Mouse (Mus musculus) left cerebral cortex, postnatal 14 days (tissue): ENCODE measurements around the gene P2ry6. TPM values are rescaled to one million over a fixed set of nuclear protein-coding genes. Genes with fewer than 3 reads are reported as not detected.

ENCODE experiments used
- DNase-seq, 2 experiments: peaks; one replicate each; pipeline ENCODE4 v3.0.0; 2021 to 2022; ENCODE audit warnings: low spot score in 2 of 2, mixed read lengths in 1 of 2
- intact Hi-C: fragments of 180-260 bp; cut with DNase I; formaldehyde crosslinking; loops from one replicate; pipeline ENCODE4 v1.15.1; 2025
- total RNA-seq, 2 experiments: library from RNA; stranded (reverse); gene quantifications; 2 replicates each; pipeline ENCODE4 v1.2.3; 2021

P2ry6 gene
- total RNA-seq, 2 experiments from 2014 or later: 4.2 to 4.3 TPM

DNA sequence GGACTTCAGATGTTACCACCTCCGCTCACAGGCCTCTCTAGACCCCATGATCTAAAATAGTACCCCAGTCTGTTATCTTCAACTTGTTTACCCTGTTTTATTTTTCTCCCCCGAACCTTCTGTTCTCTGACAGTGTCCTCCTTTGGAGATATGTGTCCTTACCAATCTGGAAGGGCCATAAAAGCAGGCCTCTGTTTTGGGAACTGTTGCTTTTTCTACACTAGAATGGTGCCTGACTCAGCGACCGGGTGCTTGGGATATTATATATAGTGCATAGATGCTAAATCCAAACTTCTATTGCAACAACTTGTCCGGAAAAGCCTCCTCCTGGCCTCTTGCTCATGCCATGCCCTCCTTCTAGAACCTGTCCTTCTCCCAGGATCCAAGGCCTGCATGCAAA lies 50.2 kb downstream of the P2ry6 start:
- intact Hi-C loops: no loop called here
- no peak for DNase-seq

DNA sequence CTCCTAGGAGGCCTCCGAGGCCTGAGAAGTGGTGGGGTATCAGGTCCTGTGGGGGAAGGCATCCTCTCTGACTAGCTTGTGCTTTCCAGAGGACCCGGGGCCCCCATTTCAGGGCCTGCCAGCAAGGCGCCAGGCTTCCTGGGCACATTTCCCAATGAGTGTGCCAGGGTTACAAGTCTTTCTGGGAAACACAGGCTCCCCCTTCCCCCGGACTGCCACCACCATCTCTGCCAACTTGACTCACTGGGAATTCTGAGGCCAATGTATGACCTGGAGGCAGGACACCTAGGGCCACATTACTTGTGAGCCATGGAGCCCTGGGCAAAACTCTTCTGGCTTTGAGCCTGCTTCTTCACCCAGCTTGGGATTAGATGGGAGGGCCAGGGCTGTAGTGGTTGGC lies 51.5 kb downstream of the P2ry6 start:
- no peak for DNase-seq
- intact Hi-C loops: no loop called here

DNA sequence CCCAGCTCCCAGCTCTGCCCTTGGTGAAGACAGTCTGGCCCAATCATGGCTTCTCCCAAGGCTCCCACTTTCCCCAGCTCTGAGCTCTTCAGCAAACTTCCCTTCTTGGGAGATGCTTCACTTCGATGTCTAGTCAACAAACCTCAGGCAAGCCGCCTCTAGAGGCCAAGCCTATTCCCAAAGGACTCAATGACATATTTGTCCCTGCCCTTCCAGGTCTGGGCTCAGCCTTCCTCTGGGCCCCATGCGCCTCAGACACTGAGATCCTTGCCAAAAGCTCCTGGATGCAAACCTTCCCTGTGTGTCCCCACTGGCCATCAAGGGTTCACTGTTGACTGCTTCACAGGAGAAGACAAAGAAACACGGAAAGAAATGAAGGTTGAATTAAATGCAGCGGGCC lies 53.2 kb downstream of the P2ry6 start:
- no peak for DNase-seq
- intact Hi-C loops: no loop called here

DNA sequence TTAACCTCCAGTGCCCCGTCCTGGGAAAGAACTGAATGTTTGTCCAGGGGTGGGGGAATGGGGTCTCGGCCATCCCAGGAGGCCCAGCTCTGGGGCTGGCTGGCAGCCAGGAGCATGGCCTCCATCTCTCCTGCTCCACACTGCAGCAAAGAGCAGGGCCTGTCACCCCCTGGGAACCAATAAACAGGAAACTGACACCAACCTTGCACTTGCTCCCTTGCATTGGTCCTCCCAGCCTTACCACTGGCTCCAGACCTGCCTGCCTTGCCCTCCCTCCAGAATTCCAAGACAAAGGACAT lies 54.7 kb downstream of the P2ry6 start:
- no peak for DNase-seq
- intact Hi-C loops: loop anchor here (10.0 kb wide), 1 partner anchor 455 kb away; no protein-coding TSS in a partner anchor

DNA sequence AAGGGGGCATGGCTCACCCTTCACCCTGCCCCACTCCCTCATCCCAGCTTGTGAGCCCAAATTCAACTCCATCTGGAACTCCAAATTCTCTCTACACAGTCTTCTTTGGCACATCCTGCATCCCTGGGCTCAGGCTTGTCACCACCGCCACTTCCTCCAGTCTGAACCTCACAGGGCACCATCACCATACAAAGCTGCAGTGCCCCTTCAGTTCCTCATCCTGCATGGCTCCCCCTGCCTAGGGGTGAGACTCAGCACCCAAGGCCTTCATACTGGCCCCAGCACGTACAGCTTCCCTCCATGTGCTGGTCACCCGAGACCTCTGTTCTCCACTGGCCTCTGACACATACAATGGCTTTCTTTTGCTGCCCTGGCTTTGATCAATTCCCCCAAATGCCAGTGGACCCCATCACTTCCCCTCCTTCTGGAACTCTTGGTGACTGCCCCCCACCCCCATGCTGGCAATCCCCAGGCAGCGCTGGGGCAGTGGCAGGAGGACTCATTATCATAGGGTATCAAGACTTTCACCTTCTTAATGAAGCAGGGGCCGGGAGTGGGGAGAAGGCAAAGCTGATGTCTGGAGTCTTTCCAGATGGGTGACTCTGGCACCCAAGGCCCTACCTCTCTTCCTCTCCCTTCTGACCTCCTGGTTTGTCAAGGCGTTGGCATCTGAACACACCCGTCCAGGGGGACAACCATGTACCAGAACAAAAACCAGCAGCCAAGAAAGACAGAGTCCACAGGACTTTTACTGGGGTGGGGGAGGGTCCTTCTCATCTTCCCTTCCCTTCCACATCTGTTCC lies 55.2 kb downstream of the P2ry6 start:
- no peak for DNase-seq
- intact Hi-C loops: loop anchor here (10.0 kb wide), 1 partner anchor 456 kb away; no protein-coding TSS in a partner anchor

DNA sequence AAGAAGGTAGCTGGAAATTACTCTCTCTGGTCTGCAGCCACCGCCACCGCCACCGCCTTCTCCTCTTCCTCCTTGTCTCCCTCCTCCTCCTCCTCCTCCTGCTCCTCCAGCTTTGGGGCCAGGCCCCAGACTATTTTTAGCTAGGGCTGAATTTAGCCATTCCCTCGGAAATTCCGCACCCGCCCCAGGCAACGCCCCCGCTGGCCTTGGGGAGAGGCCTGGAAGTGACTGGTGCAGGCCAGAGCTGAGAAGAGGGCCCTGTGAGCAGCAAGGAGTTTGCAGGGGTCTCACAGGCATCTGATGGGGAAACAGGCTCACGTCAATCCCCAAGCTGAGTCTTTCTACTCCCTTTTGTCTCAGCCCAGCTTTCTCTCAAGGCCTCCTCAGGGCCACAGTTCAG lies 56.3 kb downstream of the P2ry6 start:
- no peak for DNase-seq
- intact Hi-C loops: loop anchor here (10.0 kb wide), 1 partner anchor 457 kb away; no protein-coding TSS in a partner anchor

DNA sequence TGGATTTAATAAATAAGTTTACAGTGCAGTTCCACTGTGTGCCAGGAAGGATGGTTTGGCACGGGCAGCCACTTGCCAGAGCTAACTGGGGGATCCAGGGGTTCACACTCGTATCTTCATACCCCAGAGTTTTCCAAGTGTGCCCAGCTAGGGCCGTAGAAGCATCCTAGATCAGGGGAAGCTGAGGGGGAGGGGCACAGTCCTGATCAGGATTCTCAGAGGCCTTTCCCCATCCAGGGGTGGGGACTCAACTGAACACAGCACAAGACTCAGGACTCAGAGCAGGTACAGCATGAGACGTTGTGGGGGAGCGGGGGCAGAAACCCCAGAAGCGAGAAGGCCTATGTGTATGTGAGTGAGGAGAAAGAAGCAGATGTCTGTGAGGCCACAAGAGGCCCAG lies 56.7 kb downstream of the P2ry6 start:
- DNase-seq: no peak
- intact Hi-C loops: loop anchor here (10.0 kb wide), 1 partner anchor 457 kb away; no protein-coding TSS in a partner anchor

DNA sequence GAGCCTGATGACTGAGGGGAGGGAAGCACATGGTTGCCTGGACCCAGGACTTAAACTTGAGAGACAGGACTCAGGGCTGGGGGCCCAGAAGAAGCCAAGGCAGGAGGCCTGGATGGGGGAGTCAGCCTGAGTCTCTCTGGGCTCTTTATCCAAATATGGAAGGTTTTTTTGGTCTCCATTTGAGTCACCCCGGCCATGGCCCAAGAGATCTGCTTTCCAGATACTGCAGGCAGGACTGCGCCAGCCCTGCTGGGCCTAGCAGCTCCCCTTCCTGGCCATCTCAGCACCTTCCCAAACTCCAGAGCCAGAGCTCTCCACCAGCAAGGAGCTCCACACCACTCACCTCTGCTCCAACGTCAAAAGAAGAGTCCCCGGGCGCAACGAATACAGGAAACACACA lies 57.9 kb downstream of the P2ry6 start:
- DNase-seq: no peak
- intact Hi-C loops: loop anchor here (10.0 kb wide), 1 partner anchor 458 kb away; no protein-coding TSS in a partner anchor

DNA sequence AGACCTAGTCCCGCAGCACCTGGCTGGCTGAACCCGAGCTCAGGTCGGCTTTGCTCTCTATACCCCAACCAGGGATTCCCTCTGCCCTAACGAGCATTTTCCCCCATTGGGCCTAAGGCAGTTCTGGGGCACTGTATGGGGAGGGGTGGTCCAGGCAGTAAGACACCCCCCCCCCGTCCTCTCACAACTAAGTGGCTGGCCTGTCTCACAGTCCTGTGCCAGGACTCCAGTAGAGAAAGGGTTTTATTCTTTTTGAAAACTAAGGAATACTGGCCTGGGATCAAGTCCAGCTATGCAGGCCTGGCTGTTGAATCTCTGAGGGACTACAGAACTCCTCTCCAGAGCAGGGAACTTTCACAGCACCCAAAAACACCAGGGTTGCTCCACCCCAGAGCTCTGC lies 59.2 kb downstream of the P2ry6 start:
- intact Hi-C loops: loop anchor here (10.0 kb wide), 1 partner anchor 460 kb away; no protein-coding TSS in a partner anchor
- DNase-seq: no peak

DNA sequence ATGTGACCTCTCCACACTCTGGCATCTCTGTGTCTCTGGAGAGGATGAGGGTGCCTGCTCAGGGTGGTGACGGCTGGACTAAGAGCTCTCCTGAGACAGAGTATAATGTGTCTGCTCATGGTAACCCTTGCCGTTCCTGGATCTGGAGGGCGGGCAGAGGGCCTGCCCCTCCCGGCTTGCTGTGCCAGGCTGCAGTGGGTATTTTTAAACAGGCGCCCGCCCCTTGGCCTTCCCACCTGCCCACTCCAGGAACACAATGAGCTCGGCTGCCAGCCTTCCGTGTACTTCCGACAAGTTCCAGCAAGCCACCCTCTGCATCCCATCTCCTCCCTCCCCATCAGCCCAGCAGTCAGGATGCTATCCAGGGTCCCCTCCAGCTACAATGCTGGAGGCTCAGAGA lies 62.7 kb downstream of the P2ry6 start:
- intact Hi-C loops: loop anchor here (10.0 kb wide), 1 partner anchor 463 kb away; no protein-coding TSS in a partner anchor
- no peak for DNase-seq

DNA sequence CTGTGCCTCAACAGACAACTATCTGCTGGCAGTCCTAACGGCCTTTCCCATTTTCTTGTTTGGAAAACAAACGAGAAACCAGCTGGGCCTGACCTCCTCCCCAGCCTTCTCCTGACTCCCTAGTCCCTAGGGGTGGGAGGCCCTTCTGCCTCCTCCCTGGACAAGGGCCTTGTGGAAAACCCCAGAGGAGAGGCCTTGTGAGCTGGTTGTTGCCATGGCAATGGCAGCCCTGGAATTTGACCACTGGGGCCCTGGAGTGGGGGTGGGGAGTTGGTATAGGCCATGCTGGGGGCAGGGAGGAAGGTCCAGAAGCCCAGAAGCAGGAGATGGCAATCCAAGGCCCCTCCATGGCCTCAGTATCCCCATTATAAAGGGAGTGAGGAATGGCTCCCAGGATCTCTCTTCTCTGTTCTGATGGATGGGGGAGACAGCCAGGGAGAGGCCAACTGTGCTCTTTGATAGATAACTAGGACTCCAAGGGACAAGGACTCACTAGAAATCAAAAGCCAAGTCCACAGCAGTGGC lies 63.1 kb downstream of the P2ry6 start:
- intact Hi-C loops: loop anchor here (10.0 kb wide), 1 partner anchor 463 kb away; no protein-coding TSS in a partner anchor
- no peak for DNase-seq

DNA sequence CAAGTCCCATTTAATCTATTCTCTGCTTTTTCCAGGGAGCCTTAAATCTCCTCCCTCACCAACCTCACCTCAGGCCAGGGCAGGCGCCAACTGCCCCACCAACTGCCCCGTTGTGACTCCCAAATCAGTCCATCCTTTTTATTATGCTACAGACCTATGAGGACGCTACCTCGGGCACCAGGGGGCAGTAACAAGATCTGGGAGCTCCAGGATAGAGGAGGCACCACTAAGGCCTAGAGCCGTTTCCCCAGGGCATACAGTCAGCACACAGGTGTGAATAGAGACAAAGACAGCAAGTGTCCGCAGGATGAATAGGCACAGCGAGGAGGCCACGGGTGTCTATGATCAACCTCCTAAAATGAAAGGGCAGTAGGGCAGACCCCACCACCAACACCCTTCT lies 65.9 kb downstream of the P2ry6 start:
- intact Hi-C loops: no loop called here
- DNase-seq: no peak

DNA sequence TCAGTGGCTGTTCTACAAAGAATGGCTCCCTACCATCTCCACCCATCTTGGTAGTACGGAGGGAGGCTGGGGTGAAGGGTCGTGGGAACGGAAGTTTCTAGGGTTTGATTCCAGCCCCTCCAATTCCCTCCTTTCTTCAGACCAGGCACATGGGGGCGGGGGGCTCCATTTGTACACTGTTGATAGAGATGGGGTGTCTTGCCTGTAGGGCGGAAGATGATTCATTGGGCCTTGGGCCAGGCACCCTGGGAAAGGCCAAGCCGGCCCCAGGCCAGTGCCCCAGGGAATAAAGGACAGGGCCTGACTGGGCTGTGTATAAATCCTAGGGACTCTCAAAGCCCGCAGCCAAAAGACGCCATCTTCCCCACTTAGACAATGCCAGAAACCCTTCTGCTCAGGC lies 66.4 kb downstream of the P2ry6 start:
- no peak for DNase-seq
- intact Hi-C loops: no loop called here

DNA sequence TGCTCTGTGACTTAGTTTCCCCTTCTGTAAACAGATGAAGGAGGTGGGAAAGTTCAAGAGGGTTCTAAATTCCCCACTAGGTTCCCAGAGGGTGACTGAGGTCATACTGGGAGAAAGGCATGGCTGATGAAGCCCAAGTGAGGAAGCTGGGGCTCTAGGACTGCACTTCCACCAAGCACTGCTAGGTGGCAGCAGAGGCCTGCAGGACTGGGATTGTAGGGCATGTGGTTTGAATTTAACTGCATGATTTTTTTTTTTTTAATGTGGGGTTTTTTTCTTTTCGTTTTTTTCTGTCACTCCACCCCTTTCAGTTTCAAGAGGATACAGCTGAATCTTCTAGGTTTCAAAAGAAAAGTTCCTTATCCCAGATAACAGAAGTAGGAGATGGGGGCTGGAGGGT lies 67.2 kb downstream of the P2ry6 start:
- peak; percentile 87 to 91 for DNase-seq
- intact Hi-C loops: loop anchor here (1.0 to 2.0 kb wide), 2 partner anchors 25 to 144 kb away; partner anchors contain the start of gene Arhgef17

DNA sequence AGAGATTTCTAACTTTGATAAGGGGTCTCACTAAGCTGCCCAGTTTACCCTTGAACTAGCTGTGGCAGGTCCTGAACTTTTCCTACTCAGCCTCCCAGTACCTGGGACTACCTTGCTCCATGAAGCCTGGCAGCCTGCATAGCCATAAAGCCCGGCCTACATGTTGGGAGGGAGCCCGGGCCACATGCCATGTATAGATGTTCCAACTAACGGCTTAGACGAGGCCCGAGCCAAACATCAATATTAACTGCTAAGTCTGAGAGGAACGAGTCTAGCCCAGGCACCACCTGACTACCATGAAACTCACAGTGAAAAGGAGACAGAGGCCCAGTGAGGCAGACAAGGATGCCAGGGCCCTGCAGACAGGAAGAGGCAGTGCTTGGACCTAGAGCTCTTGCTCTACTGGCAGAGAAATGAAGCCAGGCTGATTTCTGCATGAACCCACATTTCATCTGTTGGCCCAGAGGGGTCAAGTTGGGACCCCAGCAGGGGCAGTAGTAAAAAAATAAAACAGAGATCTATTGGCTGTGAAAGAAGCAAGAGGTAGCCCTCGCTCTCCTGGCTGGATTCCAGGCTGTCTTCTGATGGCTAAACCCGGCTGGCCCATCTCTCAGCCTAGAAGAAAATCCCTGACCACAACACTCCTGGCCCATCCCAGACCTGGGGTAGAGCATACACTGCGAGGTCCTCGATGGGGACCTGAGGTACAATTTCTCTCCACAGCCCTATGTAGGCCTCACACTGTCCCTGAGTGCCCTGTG lies 68.2 kb downstream of the P2ry6 start:
- intact Hi-C loops: loop anchor here (2.0 kb wide), 1 partner anchor 145 kb away; no protein-coding TSS in a partner anchor

DNA sequence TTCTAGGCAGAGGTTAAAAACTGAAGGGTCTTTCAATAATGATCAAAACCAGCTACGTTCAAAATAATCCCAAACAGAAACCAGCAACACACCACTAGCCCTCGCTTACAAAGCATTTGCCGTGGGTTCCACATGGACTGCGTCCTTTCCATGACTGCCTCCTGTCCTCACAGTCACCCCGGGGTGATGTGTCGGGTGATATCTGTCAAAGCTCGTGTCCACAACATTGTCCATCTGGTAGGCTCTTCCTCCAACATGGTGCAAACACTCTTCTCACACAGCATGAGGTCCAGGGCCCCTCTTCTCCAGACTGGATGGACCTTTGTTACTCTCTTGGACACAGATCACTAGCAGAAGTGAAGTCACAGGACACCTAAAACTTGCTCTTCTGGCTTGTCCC lies 69.4 kb downstream of the P2ry6 start:
- intact Hi-C loops: no loop called here
- no peak for DNase-seq

More for the DNA sequence above, 68.2 kb downstream of the P2ry6 start:
- DNase-seq: no peak

DNA sequence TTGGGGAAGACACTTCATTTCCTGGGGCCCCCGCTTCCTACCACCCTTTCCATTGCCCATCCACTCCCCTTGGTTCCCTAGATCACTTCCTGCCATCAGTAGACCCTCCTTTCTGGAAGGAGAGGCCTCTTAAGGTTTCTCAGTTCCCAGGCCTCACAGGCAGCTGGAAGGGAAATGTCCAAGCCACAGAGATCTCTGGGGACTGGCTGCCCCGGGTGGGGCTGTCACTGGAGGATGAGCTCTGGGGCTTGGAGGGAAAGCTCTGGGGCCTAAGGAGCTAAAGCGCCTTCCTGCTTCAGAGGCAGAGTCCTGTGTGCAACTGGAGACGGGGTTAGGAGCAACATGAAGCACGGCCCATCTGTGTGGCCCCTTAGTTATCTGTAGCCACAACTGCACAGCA lies 69.8 kb downstream of the P2ry6 start:
- DNase-seq: no peak
- intact Hi-C loops: no loop called here

DNA sequence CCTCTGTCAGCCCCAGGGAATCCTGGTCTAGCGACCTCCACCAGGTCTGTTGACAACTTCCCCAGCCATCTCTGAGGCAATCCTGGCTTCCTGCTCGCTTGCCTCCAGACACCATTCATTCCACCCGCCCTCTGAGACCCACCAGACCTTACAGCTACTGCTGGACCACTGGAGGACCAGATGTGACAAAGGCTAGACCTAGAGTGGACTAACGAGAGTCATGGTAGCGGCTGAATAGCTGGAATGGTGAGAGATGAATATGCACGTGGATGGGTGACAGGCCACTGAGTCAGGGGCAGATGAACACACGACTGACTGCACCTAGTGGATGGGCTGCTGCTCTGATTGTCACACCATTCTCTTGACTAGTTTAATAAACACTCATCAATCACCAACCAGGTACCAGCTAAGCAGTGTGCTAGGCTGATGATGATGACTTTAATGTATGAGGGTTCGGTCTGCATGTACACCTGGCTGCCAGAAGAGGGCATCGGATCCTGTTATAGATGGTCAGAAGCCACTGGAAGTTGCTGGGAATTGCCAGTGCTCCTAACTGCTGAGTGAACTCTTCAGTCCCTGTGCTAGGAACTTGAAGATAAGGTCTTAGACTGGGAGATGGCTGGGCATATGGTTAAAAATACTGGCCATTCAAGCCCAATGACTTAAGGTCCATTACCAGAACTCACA lies 71.9 kb downstream of the P2ry6 start:
- DNase-seq: no peak
- intact Hi-C loops: no loop called here

DNA sequence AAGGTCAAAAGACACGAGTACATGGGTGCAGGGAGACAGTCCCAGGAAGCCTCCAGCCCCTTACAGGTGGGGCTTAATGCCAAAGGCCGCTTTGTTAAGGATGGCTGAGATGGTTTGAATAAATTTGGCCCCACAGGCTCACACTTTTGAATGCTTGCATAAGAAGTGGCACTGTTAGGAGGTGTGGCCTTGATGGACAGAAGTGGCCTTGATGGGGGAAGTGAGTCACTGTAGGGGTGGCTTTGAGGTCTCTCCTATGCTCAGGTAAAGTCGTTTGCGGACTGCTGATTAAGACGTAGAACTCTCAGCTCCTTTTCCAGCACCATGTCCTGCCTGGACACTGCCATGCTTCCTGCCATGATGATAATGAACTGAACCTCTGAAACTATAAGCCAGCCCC lies 76.6 kb downstream of the P2ry6 start:
- DNase-seq: no peak
- intact Hi-C loops: no loop called here

DNA sequence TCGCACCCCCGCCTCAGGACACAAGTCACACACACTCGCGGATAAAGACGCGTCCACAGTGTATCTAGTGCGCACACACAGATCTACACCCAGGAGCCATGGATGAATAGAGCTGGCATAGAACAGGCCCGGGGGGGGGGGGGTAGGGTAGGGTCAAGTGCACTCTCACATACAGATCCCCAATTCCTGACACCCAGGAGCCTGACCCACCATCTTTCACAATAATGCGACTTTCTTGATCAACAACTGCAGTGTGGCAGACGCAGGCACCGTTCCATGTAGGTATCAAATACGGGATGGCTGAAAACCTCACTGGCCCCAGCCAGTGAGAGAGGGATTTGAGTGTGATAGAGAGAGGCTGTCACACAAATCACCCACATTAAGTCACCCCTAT lies 79.6 kb downstream of the P2ry6 start:
- intact Hi-C loops: no loop called here
- no peak for DNase-seq
